Mouse (Mus musculus): ENCODE data around the gene Plxdc2. TPM values are rescaled to one million over a fixed set of nuclear protein-coding genes. Genes with fewer than 3 reads are reported as not detected.

Gene Plxdc2
- polyA plus RNA-seq, 1 experiment from 2014 or later: 28.4 TPM

DNA sequence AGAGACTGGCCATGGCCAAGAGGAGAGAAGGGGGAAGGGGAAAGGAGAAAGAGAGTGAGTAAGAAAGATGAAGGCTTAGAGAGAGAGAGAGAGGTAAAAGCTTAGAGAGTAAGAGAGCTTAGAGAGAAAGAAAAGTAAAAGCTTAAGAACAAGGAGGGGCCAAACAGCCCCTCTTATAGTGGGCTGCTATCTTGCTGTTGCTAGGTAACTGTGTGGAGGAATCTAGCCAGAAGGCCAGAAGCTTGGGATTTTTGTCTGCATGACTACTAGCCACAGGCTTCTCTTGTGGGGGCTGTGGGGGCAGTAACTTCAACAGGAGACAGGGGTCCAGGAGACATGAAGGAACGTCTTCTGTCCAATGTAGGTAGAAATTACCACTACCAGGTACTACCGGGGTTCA, 162.0 kb downstream of the Plxdc2 start:
- no peak overlapping the region for H3K9ac ChIP-seq
- H3K4me2 ChIP-seq: no peak overlapping the region
- no peak for ATAC-seq (ENCODE audit: low read depth)
- H3K27me3 ChIP-seq: no peaks in the 10 kb centered on the region
- H3K4me1 ChIP-seq (replicated peaks): peaks cover 9% of the 10 kb centered on the region
- no peaks in the 10 kb centered on the region for H3K9me3 ChIP-seq
- no peak overlapping the region for H3K4me3 ChIP-seq
- H3K27ac ChIP-seq (replicated peaks): no peak overlapping the region
- WGBS: 48% methylated on average over 2 of the region's 2 CpGs
- no peaks in the 10 kb centered on the region for H3K36me3 ChIP-seq

- 73% methylated on average over 1 of the region's 1 CpGs for WGBS
- no peak overlapping the region for H3K27ac ChIP-seq (replicated peaks)
- no peaks in the 10 kb centered on the region for H3K36me3 ChIP-seq
- H3K4me1 ChIP-seq (replicated peaks): no peaks in the 10 kb centered on the region
- H3K9ac ChIP-seq: no peak overlapping the region
- no peaks in the 10 kb centered on the region for H3K9me3 ChIP-seq
- no peak overlapping the region for H3K4me2 ChIP-seq
- no peak for ATAC-seq (ENCODE audit: low read depth)
- H3K4me3 ChIP-seq: no peak overlapping the region
- H3K27me3 ChIP-seq: no peaks in the 10 kb centered on the region
These were observed 167.3 kb downstream of the Plxdc2 start for GRCm38 (mm10) chr2:16523427-16523826.

DNA sequence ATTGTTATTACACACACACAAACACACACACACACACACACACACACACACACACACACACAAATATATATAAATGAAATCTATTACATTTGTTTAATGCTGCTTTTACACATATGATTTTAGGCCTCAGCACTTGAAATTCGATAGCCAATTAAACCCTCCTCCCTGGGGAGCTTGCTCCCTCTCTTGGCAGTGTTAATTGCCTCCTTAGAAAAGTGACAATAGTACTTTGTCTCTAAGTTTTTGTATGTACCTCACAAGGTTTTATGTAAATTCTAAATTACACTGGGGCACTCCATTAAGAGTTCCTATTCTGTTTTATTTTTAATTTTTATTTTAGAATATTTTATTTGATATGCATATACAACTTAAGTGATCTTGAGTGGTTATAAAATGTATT, 176.1 kb downstream of the Plxdc2 start:
- H3K4me3 ChIP-seq: no peak overlapping the region

DNA sequence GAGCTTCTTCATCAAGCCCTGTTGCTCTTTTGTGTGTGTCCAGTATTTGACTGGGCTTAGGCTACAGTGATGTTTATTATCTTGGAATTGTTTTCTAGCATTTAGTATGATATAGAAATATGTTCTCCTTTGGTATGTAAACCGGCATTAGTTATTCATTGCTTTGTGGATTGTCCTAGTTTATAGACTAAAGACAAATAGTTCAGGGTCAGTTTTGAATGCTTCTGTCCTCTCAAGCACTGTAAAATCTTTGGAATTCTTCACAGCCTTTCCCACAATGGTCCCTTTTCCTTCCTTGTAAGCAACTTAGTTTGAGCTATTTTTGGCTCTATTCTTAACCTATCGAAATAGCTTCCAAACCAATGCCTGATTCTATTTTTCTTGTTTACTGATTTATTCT, 178.5 kb downstream of the Plxdc2 start:
- H3K4me3 ChIP-seq: no peak overlapping the region
- no peaks in the 10 kb centered on the region for H3K36me3 ChIP-seq
- 0 out of 2 replicates have a peak, but pooled peaks cover 3% of the 10 kb centered on the region for H3K4me1 ChIP-seq (replicated peaks)
- no peaks in the 10 kb centered on the region for H3K27me3 ChIP-seq
- 75% methylated on average over 2 of the region's 2 CpGs for WGBS
- H3K9ac ChIP-seq: no peak overlapping the region
- no peak overlapping the region for H3K27ac ChIP-seq (replicated peaks)
- no peak for ATAC-seq (ENCODE audit: low read depth)
- no peak overlapping the region for H3K4me2 ChIP-seq
- H3K9me3 ChIP-seq: no peaks in the 10 kb centered on the region

More for the DNA sequence above, 176.1 kb downstream of the Plxdc2 start:
- 29% methylated on average over 1 of the region's 1 CpGs for WGBS
- H3K27me3 ChIP-seq: no peaks in the 10 kb centered on the region
- H3K9me3 ChIP-seq: no peaks in the 10 kb centered on the region
- no peak overlapping the region for H3K9ac ChIP-seq
- no peak overlapping the region for H3K4me2 ChIP-seq
- H3K36me3 ChIP-seq: no peaks in the 10 kb centered on the region
- no peak for ATAC-seq (ENCODE audit: low read depth)
- H3K4me1 ChIP-seq (replicated peaks): 0 out of 2 replicates have a peak, but pooled peaks cover 3% of the 10 kb centered on the region
- H3K27ac ChIP-seq (replicated peaks): no peak overlapping the region

DNA sequence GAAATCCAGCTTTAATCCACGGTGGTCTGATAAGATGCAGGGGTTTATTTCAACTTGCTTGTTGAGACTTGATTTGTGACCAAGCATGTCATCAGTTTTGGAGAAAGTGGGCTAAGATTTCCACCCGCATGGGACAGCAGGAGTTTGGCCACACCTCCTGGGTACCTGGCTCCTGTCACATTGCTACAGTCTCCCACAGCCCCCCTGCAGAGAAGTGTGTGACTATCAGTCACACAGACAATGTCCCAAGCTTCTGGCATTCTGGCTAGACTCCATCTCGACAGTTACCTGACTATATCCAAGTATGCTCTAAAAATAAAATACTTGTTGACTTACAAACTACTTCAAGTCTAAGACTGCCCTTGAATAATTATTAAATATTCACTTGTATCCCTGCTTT, 185.1 kb downstream of the Plxdc2 start:
- H3K9ac ChIP-seq: no peak overlapping the region
- H3K27me3 ChIP-seq: no peaks in the 10 kb centered on the region
- no peaks in the 10 kb centered on the region for H3K4me1 ChIP-seq (replicated peaks)
- no peaks in the 10 kb centered on the region for H3K36me3 ChIP-seq
- no peaks in the 10 kb centered on the region for H3K9me3 ChIP-seq
- no peak overlapping the region for H3K27ac ChIP-seq (replicated peaks)
- no peak for ATAC-seq (ENCODE audit: low read depth)
- H3K4me3 ChIP-seq: no peak overlapping the region
- H3K4me2 ChIP-seq: no peak overlapping the region
- 63% methylated on average over 3 of the region's 3 CpGs for WGBS

- Histone ChIP-seq H3K27me3 (no peaks in the 10 kb centered on the region), H3K4me2 (no peak overlapping the region), H3K9me3 (no peaks in the 10 kb centered on the region), H3K4me1 (replicated peaks) (no peaks in the 10 kb centered on the region), H3K36me3 (no peaks in the 10 kb centered on the region), H3K9ac (no peak overlapping the region), H3K27ac (replicated peaks) (no peak overlapping the region), H3K4me3 (no peak overlapping the region)
- 58% methylated on average over 3 of the region's 3 CpGs for WGBS
- no peak for ATAC-seq (ENCODE audit: low read depth)
These were observed 189.1 kb downstream of the Plxdc2 start for GRCm38 (mm10) chr2:16545207-16545606.

- no peaks in the 10 kb centered on the region for H3K4me1 ChIP-seq (replicated peaks)
- ATAC-seq (ENCODE audit: low read depth): no peak
- H3K4me2 ChIP-seq: no peak overlapping the region
- WGBS: 33% methylated on average over 4 of the region's 4 CpGs
- H3K9me3 ChIP-seq: no peaks in the 10 kb centered on the region
- no peaks in the 10 kb centered on the region for H3K27me3 ChIP-seq
- H3K9ac ChIP-seq: no peak overlapping the region
- no peak overlapping the region for H3K4me3 ChIP-seq
- H3K27ac ChIP-seq (replicated peaks): no peak overlapping the region
- no peaks in the 10 kb centered on the region for H3K36me3 ChIP-seq
These were observed 203.2 kb downstream of the Plxdc2 start for GRCm38 (mm10) chr2:16559287-16559686.

DNA sequence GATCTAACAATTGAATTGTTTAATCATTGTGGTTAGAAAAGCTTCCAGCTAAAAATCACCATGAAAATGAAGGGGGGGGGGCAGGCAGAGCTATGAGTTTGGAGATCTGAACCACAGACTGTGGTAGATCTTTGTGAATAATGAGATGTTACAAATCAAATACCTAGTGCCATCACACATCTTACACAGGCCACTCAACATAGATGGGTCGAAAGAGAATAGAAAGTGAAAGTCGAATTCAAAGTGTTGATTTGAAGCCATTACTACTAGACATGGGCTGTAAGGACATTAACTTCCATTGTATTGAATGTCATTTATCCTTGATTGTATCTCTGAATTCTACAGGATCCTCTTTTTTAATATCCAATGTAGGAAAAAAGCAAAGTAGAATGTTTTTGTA, 212.2 kb downstream of the Plxdc2 start:
- H3K27ac ChIP-seq (replicated peaks): no peak overlapping the region
- no peaks in the 10 kb centered on the region for H3K9me3 ChIP-seq
- no peak overlapping the region for H3K4me3 ChIP-seq
- no peaks in the 10 kb centered on the region for H3K27me3 ChIP-seq
- H3K9ac ChIP-seq: no peak overlapping the region
- no peak for ATAC-seq (ENCODE audit: low read depth)
- H3K4me1 ChIP-seq (replicated peaks): no peaks in the 10 kb centered on the region
- no peaks in the 10 kb centered on the region for H3K36me3 ChIP-seq
- no peak overlapping the region for H3K4me2 ChIP-seq
- 92% methylated on average over 2 of the region's 2 CpGs for WGBS

DNA sequence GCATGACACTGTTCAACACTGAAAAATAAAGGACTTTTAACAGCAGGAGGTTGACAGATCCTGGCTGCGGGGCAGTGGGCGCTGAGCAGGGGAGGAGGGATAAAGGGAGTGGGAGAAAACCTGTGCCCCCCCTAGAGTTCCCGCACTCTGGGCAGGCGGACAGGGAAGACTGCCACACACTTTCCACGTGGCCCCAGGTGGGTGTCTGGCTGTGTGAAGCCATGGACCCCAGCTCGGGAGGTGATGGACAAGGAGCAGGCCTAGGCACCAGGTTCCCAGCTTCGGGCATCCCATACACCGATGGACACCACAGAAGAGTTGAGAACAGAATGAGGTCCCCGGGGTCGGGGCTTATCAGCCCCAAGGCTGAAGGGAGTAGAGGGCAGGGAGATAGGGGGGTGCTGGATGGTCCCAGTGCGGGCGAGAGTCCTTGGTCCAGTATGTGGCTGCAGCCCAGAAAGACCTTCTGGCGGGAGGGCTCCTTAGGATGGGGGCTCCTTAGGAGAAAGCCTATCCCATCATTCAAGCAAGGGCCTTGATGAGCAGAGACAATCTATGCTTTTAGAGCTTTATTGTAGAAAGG, 215.2 kb downstream of the Plxdc2 start:
- H3K36me3 ChIP-seq: no peaks in the 10 kb centered on the region
- H3K9me3 ChIP-seq: no peaks in the 10 kb centered on the region
- WGBS: 85% methylated on average over 13 of the region's 13 CpGs
- no peak overlapping the region for H3K9ac ChIP-seq
- no peak overlapping the region for H3K4me2 ChIP-seq
- no peak overlapping the region for H3K4me3 ChIP-seq
- H3K4me1 ChIP-seq (replicated peaks): no peaks in the 10 kb centered on the region
- no peak for ATAC-seq (ENCODE audit: low read depth)
- no peak overlapping the region for H3K27ac ChIP-seq (replicated peaks)
- no peaks in the 10 kb centered on the region for H3K27me3 ChIP-seq

DNA sequence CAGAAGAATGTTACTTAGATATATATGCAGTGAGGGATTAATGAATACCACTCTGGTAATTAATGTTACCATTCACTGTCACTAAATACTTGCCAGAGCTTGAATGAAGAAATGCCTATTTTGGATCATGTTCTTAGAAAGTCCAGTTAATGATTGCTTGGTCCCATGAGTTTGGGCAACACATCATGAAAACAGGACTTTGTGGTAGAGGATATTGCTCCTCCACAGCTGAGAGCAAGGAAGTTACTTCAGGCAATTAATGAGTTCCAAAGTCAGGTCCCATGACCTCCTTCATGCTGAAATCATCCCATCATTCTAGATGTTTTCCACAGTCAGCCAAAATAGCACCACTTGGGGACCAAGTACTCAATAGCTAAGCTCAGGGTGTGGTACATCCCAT, 220.5 kb downstream of the Plxdc2 start:
- Histone ChIP-seq H3K4me2 (no peak overlapping the region), H3K27ac (replicated peaks) (no peak overlapping the region), H3K4me1 (replicated peaks) (no peaks in the 10 kb centered on the region), H3K9ac (no peak overlapping the region), H3K9me3 (no peaks in the 10 kb centered on the region), H3K36me3 (no peaks in the 10 kb centered on the region), H3K4me3 (no peak overlapping the region), H3K27me3 (no peaks in the 10 kb centered on the region)
- no peak for ATAC-seq (ENCODE audit: low read depth)

GRCm38 (mm10) chr2:16578153-16578552, 222.0 kb downstream of the Plxdc2 start:
- Histone ChIP-seq H3K27me3 (no peaks in the 10 kb centered on the region), H3K36me3 (no peaks in the 10 kb centered on the region), H3K9me3 (no peaks in the 10 kb centered on the region), H3K4me3 (no peak overlapping the region), H3K4me2 (no peak overlapping the region), H3K9ac (no peak overlapping the region), H3K4me1 (replicated peaks) (no peaks in the 10 kb centered on the region), H3K27ac (replicated peaks) (no peak overlapping the region)
- no peak for ATAC-seq (ENCODE audit: low read depth)
- 76% methylated on average over 1 of the region's 1 CpGs for WGBS

GRCm38 (mm10) chr2:16588546-16588945, 232.4 kb downstream of the Plxdc2 start:
- H3K9ac ChIP-seq: no peak overlapping the region
- H3K27me3 ChIP-seq: no peaks in the 10 kb centered on the region
- H3K4me1 ChIP-seq (replicated peaks): no peaks in the 10 kb centered on the region
- H3K4me3 ChIP-seq: no peak overlapping the region
- no peak for ATAC-seq (ENCODE audit: low read depth)
- H3K27ac ChIP-seq (replicated peaks): no peak overlapping the region
- H3K4me2 ChIP-seq: no peak overlapping the region
- H3K36me3 ChIP-seq: no peaks in the 10 kb centered on the region
- no peaks in the 10 kb centered on the region for H3K9me3 ChIP-seq

DNA sequence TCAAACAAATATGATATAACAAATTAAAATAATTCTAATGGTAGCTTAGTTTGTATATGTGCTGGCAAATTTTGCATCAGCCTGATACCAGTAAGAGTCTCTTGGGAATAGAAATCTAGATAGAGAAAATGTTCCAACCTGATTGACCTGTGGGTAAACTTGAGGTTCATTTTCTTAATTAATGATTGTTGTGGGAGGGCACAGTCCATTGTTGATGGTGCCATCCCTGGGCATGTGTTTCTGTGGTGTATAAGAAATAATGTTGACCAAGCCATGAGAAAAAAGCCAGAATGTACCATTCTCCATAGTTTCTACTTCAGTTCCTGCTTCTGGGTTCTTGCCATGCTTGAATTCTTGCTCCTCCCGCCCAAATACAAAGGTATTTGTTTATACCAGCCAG, 239.3 kb downstream of the Plxdc2 start:
- Histone ChIP-seq H3K36me3 (no peaks in the 10 kb centered on the region), H3K27ac (replicated peaks) (no peak overlapping the region), H3K27me3 (no peaks in the 10 kb centered on the region), H3K9ac (no peak overlapping the region), H3K4me2 (no peak overlapping the region), H3K9me3 (no peaks in the 10 kb centered on the region), H3K4me1 (replicated peaks) (no peaks in the 10 kb centered on the region), H3K4me3 (no peak overlapping the region)
- WGBS: 77% methylated on average over 1 of the region's 1 CpGs
- ATAC-seq (ENCODE audit: low read depth): no peak
